Mouse (Mus musculus): ENCODE data around the gene Hnrnpa3. TPM values are rescaled to one million over a fixed set of nuclear protein-coding genes. Genes with fewer than 3 reads are reported as not detected.
"Not testable (repeated sequence)": the region's sequence is repeated elsewhere in the genome, so short reads cannot be mapped to it uniquely, and the experiment has no call there.

Gene Hnrnpa3
- polyA plus RNA-seq, 1 experiment = 45.4 TPM

DNA sequence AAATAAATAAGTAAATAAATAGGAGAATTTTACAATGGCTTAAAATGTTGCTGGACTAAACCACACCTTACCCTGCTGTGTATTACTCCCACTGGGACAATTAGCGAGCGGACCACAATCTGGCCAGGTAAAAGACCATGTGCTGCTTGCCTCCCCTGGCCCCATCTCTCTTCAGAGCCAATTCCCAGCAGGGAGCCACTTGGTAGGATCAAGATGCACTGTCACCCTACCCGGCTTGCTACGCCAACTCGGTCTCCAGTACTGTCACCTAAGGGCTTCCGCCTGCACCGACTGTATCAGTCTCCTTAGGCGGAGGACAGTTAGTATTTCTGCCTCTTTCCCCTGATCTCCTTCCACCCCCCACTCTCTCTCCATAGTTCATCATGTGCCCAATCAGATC lies 30.6 kb upstream of the Hnrnpa3 start:
- Histone ChIP-seq H3K36me3 (ENCODE audit: control insufficient read depth, insufficient read depth, low read length) (no peaks in the 10 kb centered on the region), H3K27ac (ENCODE audit: control insufficient read depth, insufficient read depth, low read length) (no peak overlapping the region), H3K4me1 (replicated peaks; ENCODE audit: control insufficient read depth, insufficient read depth, low read length) (0 out of 2 replicates have a peak, but pooled peaks cover 2% of the 10 kb centered on the region), H3K27me3 (ENCODE audit: control insufficient read depth, insufficient read depth, low read length) (no peaks in the 10 kb centered on the region), H3K4me3 (ENCODE audit: control insufficient read depth, insufficient read depth, low read length) (no peak overlapping the region)
- no peak for DNase-seq
- WGBS = 96% methylated on average over 8 of the region's 8 CpGs
- TF ChIP-seq CTCF (IDR thresholded peaks at IDR 0.05; ENCODE audit: borderline replicate concordance, control insufficient read depth, extremely low read depth, insufficient read depth, low read length, poor library complexity) (no peak), POLR2A (IDR thresholded peaks at IDR 0.05; ENCODE audit: control insufficient read depth, extremely low read depth, insufficient read depth, low read length, poor library complexity) (no peak)

DNA sequence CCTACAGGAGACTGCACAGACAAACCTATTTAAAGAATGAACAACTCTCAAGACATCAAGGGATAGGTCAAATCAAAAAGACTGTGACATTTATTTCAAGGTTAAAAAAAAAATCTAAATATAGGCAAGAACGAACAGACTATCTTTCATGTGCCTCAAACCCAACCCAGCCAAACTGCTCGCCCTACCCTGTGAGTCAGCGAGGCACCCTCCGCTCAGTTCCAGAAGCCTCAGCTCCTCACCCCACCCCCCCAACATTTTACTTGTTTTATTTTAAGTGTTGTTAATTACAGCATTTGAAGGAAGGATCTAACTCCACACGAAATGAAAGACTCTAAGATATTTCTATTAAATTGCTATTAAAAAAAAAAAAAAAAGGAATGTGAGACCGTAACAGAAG lies 27.6 kb upstream of the Hnrnpa3 start:
- DNase-seq = no peak
- TF ChIP-seq CTCF (IDR thresholded peaks at IDR 0.05; ENCODE audit: borderline replicate concordance, control insufficient read depth, extremely low read depth, insufficient read depth, low read length, poor library complexity) = no peak
- TF ChIP-seq POLR2A (IDR thresholded peaks at IDR 0.05; ENCODE audit: control insufficient read depth, extremely low read depth, insufficient read depth, low read length, poor library complexity) = no peak
- Histone ChIP-seq H3K36me3 (ENCODE audit: control insufficient read depth, insufficient read depth, low read length) (no peaks in the 10 kb centered on the region), H3K4me1 (replicated peaks; ENCODE audit: control insufficient read depth, insufficient read depth, low read length) (peaks cover 5% of the 10 kb centered on the region), H3K27me3 (ENCODE audit: control insufficient read depth, insufficient read depth, low read length) (no peaks in the 10 kb centered on the region), H3K27ac (ENCODE audit: control insufficient read depth, insufficient read depth, low read length) (no peak overlapping the region), H3K4me3 (ENCODE audit: control insufficient read depth, insufficient read depth, low read length) (no peak overlapping the region)
- WGBS = 63% methylated on average over 6 of the region's 6 CpGs

DNA sequence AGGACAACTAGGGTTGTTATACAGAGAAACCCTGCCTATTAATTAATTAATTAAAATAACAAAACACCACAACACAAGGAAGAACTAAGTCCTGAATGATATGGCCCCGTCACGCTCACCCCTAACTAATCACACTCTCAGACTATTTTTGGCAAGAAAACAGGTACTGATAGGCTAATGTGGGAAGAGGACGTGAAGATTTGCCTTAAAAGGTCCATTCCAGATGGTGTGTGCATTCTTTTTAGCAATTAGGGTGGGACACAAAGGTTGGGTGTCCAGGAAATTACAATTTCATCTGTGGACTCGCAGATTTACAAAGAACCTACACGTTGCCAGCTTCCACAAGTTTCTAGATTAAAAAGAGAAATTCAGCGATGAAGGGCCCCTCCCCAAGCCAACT lies 27.0 kb upstream of the Hnrnpa3 start:
- no peak overlapping the region for H3K4me3 ChIP-seq (ENCODE audit: control insufficient read depth, insufficient read depth, low read length)

DNA sequence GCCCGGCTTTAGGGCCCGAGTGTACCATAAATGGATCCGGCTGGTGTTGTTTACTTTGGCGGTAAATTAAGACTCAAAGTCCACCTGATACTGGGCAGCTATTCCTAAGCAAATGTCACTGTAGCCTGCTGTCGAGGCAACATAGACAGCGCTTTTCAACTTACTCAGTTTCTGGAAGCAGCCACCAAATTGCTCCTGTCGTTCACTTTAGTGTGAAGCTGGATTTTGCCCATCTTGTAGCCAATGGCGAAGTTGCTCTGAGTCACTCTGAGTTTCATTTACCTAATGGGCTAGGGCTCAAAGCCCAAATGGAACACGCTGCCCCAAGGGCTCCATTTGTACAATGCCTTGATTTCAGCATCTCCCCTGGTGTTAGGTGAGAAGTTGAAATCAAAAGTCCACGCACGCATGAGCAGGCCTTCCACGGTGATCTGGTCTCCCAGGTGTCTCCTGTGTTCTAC lies 26.3 kb upstream of the Hnrnpa3 start:
- no peak for TF ChIP-seq CTCF (IDR thresholded peaks at IDR 0.05; ENCODE audit: borderline replicate concordance, control insufficient read depth, extremely low read depth, insufficient read depth, low read length, poor library complexity)
- H3K27ac ChIP-seq (ENCODE audit: control insufficient read depth, insufficient read depth, low read length) = no peak overlapping the region
- H3K4me1 ChIP-seq (replicated peaks; ENCODE audit: control insufficient read depth, insufficient read depth, low read length) = peaks cover 9% of the 10 kb centered on the region
- DNase-seq = no peak
- H3K36me3 ChIP-seq (ENCODE audit: control insufficient read depth, insufficient read depth, low read length) = no peaks in the 10 kb centered on the region
- H3K27me3 ChIP-seq (ENCODE audit: control insufficient read depth, insufficient read depth, low read length) = no peaks in the 10 kb centered on the region
- H3K4me3 ChIP-seq (ENCODE audit: control insufficient read depth, insufficient read depth, low read length) = no peak overlapping the region
- WGBS = 92% methylated on average over 12 of the region's 12 CpGs

More for the DNA sequence above, 27.0 kb upstream of the Hnrnpa3 start:
- WGBS = 92% methylated on average over 6 of the region's 6 CpGs
- peaks cover 9% of the 10 kb centered on the region for H3K4me1 ChIP-seq (replicated peaks; ENCODE audit: control insufficient read depth, insufficient read depth, low read length)
- no peak for DNase-seq
- no peaks in the 10 kb centered on the region for H3K36me3 ChIP-seq (ENCODE audit: control insufficient read depth, insufficient read depth, low read length)
- H3K27me3 ChIP-seq (ENCODE audit: control insufficient read depth, insufficient read depth, low read length) = no peaks in the 10 kb centered on the region
- TF ChIP-seq CTCF (IDR thresholded peaks at IDR 0.05; ENCODE audit: borderline replicate concordance, control insufficient read depth, extremely low read depth, insufficient read depth, low read length, poor library complexity) (no peak), POLR2A (IDR thresholded peaks at IDR 0.05; ENCODE audit: control insufficient read depth, extremely low read depth, insufficient read depth, low read length, poor library complexity) (no peak)
- H3K27ac ChIP-seq (ENCODE audit: control insufficient read depth, insufficient read depth, low read length) = no peak overlapping the region

DNA sequence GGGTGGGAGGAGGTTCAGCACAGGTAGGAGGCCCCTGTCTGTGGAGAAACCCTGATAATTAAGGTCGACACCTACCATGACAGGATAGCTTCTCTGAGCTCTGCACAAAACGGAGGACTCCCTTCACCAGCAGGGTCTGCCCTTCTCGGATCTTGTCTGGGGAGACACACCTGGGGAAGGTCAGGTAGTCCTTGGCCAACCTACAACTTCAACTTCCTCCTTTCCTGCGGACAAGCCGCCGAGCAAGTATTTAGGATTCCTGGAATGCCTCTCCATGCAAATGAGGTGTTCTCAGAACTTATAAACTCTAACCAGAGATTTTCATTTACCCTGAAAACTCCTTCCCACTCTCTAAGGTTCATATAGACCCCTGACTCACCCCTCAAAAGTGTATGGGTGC lies 25.7 kb upstream of the Hnrnpa3 start:
- no peak overlapping the region for H3K4me3 ChIP-seq (ENCODE audit: control insufficient read depth, insufficient read depth, low read length)
- DNase-seq = no peak
- no peak overlapping the region for H3K27ac ChIP-seq (ENCODE audit: control insufficient read depth, insufficient read depth, low read length)
- H3K36me3 ChIP-seq (ENCODE audit: control insufficient read depth, insufficient read depth, low read length) = no peaks in the 10 kb centered on the region
- no peaks in the 10 kb centered on the region for H3K27me3 ChIP-seq (ENCODE audit: control insufficient read depth, insufficient read depth, low read length)
- peaks cover 11% of the 10 kb centered on the region for H3K4me1 ChIP-seq (replicated peaks; ENCODE audit: control insufficient read depth, insufficient read depth, low read length)
- no peak for TF ChIP-seq POLR2A (IDR thresholded peaks at IDR 0.05; ENCODE audit: control insufficient read depth, extremely low read depth, insufficient read depth, low read length, poor library complexity)
- TF ChIP-seq CTCF (IDR thresholded peaks at IDR 0.05; ENCODE audit: borderline replicate concordance, control insufficient read depth, extremely low read depth, insufficient read depth, low read length, poor library complexity) = no peak
- WGBS = 72% methylated on average over 6 of the region's 6 CpGs

DNA sequence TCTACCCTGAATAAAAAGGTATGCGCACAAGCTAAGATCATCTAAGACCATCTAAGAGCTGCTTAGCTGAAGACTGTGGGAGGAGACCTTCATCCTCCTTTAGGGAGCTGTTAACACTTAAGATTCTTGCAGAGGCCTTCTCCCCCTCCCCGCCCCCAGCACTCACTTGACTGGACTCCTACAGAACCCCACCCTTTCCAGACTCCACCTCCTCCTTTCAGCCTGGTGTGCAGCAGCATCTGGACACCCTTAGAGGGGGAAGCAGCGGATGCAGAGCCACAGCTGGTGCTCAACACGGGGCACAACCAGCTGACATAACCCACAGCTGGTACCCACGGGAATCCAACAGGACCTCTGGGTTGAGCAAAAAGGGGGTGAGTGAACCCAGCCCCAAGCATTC lies 25.3 kb upstream of the Hnrnpa3 start:
- Histone ChIP-seq H3K4me3 (ENCODE audit: control insufficient read depth, insufficient read depth, low read length) (no peak overlapping the region), H3K27ac (ENCODE audit: control insufficient read depth, insufficient read depth, low read length) (no peak overlapping the region), H3K36me3 (ENCODE audit: control insufficient read depth, insufficient read depth, low read length) (no peaks in the 10 kb centered on the region), H3K4me1 (replicated peaks; ENCODE audit: control insufficient read depth, insufficient read depth, low read length) (peaks cover 11% of the 10 kb centered on the region), H3K27me3 (ENCODE audit: control insufficient read depth, insufficient read depth, low read length) (no peaks in the 10 kb centered on the region)
- no peak for DNase-seq
- WGBS = 50% methylated on average over 5 of the region's 5 CpGs
- TF ChIP-seq CTCF (IDR thresholded peaks at IDR 0.05; ENCODE audit: borderline replicate concordance, control insufficient read depth, extremely low read depth, insufficient read depth, low read length, poor library complexity) (no peak), POLR2A (IDR thresholded peaks at IDR 0.05; ENCODE audit: control insufficient read depth, extremely low read depth, insufficient read depth, low read length, poor library complexity) (no peak)

DNA sequence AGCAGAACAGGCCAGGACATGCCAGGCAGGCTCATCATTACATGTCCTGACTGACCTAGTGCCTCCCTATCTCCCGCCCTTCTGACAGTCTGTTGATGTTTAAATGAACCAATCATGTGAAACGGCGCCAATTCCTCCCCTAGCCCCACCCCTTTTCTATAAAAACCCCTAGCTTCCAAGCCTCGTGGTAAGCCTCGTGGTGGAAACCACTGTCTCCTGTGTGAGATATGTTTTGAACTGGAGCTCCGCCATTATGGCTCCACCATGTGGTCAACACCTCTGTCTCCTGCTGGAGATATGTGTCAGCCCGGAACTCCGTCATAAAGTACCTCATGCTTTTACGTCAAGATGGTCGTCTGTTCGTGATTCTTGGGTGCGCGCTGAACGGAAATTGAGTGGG lies 24.6 kb upstream of the Hnrnpa3 start:
- H3K27me3 ChIP-seq (ENCODE audit: control insufficient read depth, insufficient read depth, low read length); H3K4me3 ChIP-seq (ENCODE audit: control insufficient read depth, insufficient read depth, low read length); H3K36me3 ChIP-seq (ENCODE audit: control insufficient read depth, insufficient read depth, low read length); DNase-seq; H3K27ac ChIP-seq (ENCODE audit: control insufficient read depth, insufficient read depth, low read length): not testable (repeated sequence)
- 83% methylated on average over 14 of the region's 14 CpGs for WGBS
- H3K4me1 ChIP-seq (replicated peaks; ENCODE audit: control insufficient read depth, insufficient read depth, low read length) = peaks cover 12% of the 10 kb centered on the region
